Mouse (Mus musculus) CD8-positive naive resting alpha-beta T cell, adult 2 months (primary cell): ENCODE measurements around the gene Zswim3.

Experiments used
- DNase-seq, 2 experiments: peaks; one replicate each; pipeline ENCODE4 v3.0.0; 2022; ENCODE audit warnings: low read depth in 2 of 2, low spot score in 2 of 2

The Zswim3 gene

GRCm38 (mm10) chr2:164804533-164805331, at the start of gene Zswim3, which contains the start of gene Acot8:
TSS of gene Zswim3 (plus strand) at chr2:164805098.
TSS of gene Acot8 (minus strand) at chr2:164804882.
- DNase-seq, result peak; percentile 96 to 98

GRCm38 (mm10) chr2:164757841-164758240, 47.1 kb upstream of the Zswim3 start:
- DNase-seq, result no peak

GRCm38 (mm10) chr2:164758692-164759091, 46.2 kb upstream of the Zswim3 start:
- DNase-seq, result no peak

GRCm38 (mm10) chr2:164760059-164760833, 44.7 kb upstream of the Zswim3 start:
- DNase-seq, result no peak

- DNase-seq, result no peak
Measured at GRCm38 (mm10) chr2:164761502-164761901, 43.4 kb upstream of the Zswim3 start.

GRCm38 (mm10) chr2:164761971-164762370, 42.9 kb upstream of the Zswim3 start:
- DNase-seq, result no peak

- no peak for DNase-seq
Measured at GRCm38 (mm10) chr2:164762593-164762992, 42.3 kb upstream of the Zswim3 start.

- DNase-seq, result no peak
Measured at GRCm38 (mm10) chr2:164765841-164766240, 39.1 kb upstream of the Zswim3 start.

- no peak for DNase-seq
Measured at GRCm38 (mm10) chr2:164767812-164768540, 36.9 kb upstream of the Zswim3 start.

- peak; percentile 90 to 92 for DNase-seq
Measured at GRCm38 (mm10) chr2:164769258-164770037, 35.5 kb upstream of the Zswim3 start, which contains the start of gene Ube2c. TSS of gene Ube2c (plus strand) at chr2:164769898.

- no peak for DNase-seq
Measured at GRCm38 (mm10) chr2:164770279-164770678, 34.6 kb upstream of the Zswim3 start.

- no peak for DNase-seq
Measured at GRCm38 (mm10) chr2:164771123-164771522, 33.8 kb upstream of the Zswim3 start.

GRCm38 (mm10) chr2:164773229-164773988, 31.5 kb upstream of the Zswim3 start:
- no peak for DNase-seq

GRCm38 (mm10) chr2:164773989-164774364, 30.9 kb upstream of the Zswim3 start:
- no peak for DNase-seq

GRCm38 (mm10) chr2:164776130-164776529, 28.8 kb upstream of the Zswim3 start:
- DNase-seq, result no peak

GRCm38 (mm10) chr2:164776801-164777200, 28.1 kb upstream of the Zswim3 start:
- DNase-seq, result no peak

GRCm38 (mm10) chr2:164777246-164778014, 27.5 kb upstream of the Zswim3 start:
- DNase-seq, result no peak

GRCm38 (mm10) chr2:164778015-164778287, 26.9 kb upstream of the Zswim3 start:
- DNase-seq, result no peak

- no peak for DNase-seq
Measured at GRCm38 (mm10) chr2:164778809-164779208, 26.1 kb upstream of the Zswim3 start.
